Mouse (Mus musculus) spleen, adult 2 months (tissue): Measurements from ENCODE around the gene 2700081O15Rik. TPM values are rescaled to one million over a fixed set of nuclear protein-coding genes. Genes with fewer than 3 reads are reported as not detected.

ENCODE experiments used
- DNase-seq, 2 experiments: peaks; one replicate each; pipeline versions ENCODE4 v3.0.0 to v3.0.0-alpha.2; 2012 to 2021; ENCODE audit warnings: low spot score in 2 of 2, low read depth in 1 of 2
- H3K27ac ChIP-seq: fragments of 200-500 bp; 2 replicates; pipeline ENCODE4 v1.5.1; 2012; ENCODE audit warnings: low read length, inconsistent platforms; ENCODE audit not compliant: insufficient read depth
- H3K27me3 ChIP-seq: fragments of 200-500 bp; 2 replicates; pipeline ENCODE4 v1.6.1; 2012; ENCODE audit warnings: mild to moderate bottlenecking, moderate library complexity, low read length, inconsistent platforms; ENCODE audit not compliant: control insufficient read depth, insufficient read depth
- H3K36me3 ChIP-seq: fragments of 200-500 bp; 2 replicates; pipeline ENCODE4 v1.6.1; 2012; ENCODE audit warnings: mild to moderate bottlenecking, low read length, inconsistent platforms; ENCODE audit not compliant: control insufficient read depth, insufficient read depth
- H3K4me1 ChIP-seq: fragments of 200-500 bp; 2 replicates; pipeline ENCODE4 v1.6.1; 2011; ENCODE audit warnings: inconsistent platforms; ENCODE audit not compliant: control insufficient read depth, insufficient read depth, insufficient read length
- H3K4me3 ChIP-seq: fragments of 200-500 bp; 2 replicates; pipeline ENCODE4 v1.5.1; 2011; ENCODE audit warnings: mild to moderate bottlenecking, inconsistent platforms; ENCODE audit not compliant: insufficient read depth, insufficient read length; ENCODE audit errors: extremely low read depth
- CTCF ChIP-seq: fragments of 200-500 bp; IDR thresholded peaks from 2 replicates; pipeline ENCODE4 v1.5.1; 2011; ENCODE audit warnings: mild to moderate bottlenecking, inconsistent platforms; ENCODE audit not compliant: insufficient read depth, insufficient read length, insufficient replicate concordance; ENCODE audit errors: extremely low read depth
- POLR2A ChIP-seq: fragments of 200-500 bp; IDR thresholded peaks from 2 replicates; pipeline ENCODE4 v1.6.1; 2011; ENCODE audit warnings: low read depth, low read length, inconsistent platforms
- WGBS: fragments of 180-500 bp; shearing (Covaris S2); methylation state at CpG from one replicate; pipeline ENCODE4 v1.1.7; 2018; 5-methylcytosine and 5-hydroxymethylcytosine counted together
- polyA plus RNA-seq: library from polyadenylated mRNA; depleted of rRNA; stranded (reverse); fragments of >200 nt; gene quantifications from 2 replicates; pipeline ENCODE4 v1.2.3, GENCODE M21; 2012; rRNA removed

Gene 2700081O15Rik
- polyA plus RNA-seq, 1 experiment = 10.1 TPM

DNA sequence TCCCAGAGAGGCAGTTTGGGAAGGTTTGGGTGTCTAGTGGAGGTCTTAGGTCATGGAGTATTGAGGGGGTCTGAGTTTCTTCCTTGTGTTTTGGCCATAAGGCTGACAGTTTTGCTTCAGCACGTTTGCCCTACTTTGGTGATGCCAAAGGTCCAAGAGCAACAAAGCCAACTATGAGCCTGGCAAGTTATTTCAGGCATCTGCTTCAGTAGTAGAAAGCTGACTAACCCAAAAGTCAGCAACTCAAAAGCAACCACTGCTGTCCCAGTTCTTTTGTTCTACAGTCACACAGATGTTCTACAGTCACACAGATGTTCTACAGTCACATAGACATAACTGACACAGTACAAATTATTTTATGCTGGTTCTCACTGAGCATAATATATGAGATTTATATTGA, 28.2 kb downstream of the 2700081O15Rik start:
- TF ChIP-seq POLR2A = no peak
- TF ChIP-seq CTCF = no peak
- Histone ChIP-seq H3K4me1 (no peaks in the 10 kb centered on the region), H3K4me3 (no peak overlapping the region), H3K27ac (no peak overlapping the region), H3K36me3 (no peaks in the 10 kb centered on the region), H3K27me3 (no peaks in the 10 kb centered on the region)
- 85% methylated on average over 1 of the region's 1 CpGs for WGBS
- no peak for DNase-seq

DNA sequence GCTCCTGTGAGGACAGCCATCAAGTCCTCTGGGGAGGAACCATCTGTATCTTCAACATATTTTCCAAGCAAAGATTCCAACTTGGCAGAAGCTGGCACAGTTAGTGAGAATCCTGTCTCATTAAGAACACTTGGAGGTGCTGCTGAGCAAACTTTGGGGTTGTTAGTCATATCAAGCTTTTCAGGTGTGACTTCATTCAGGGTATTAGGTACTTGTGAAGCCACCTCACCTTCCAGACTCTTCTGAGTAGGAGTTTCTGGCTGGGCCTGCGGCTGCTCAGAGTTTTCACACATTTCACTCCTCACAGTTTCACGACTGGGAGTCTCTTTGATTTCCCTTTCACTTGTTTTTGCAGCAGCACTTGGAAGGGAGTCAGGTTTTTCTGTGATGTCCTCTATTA, 39.4 kb downstream of the 2700081O15Rik start:
- no peak overlapping the region for H3K27ac ChIP-seq
- no peak for DNase-seq
- TF ChIP-seq POLR2A = no peak
- no peak for TF ChIP-seq CTCF
- no peak overlapping the region for H3K4me3 ChIP-seq
- H3K27me3 ChIP-seq = no peaks in the 10 kb centered on the region
- WGBS = 70% methylated on average over 2 of the region's 2 CpGs
- H3K4me1 ChIP-seq = no peaks in the 10 kb centered on the region
- H3K36me3 ChIP-seq = peaks cover 4% of the 10 kb centered on the region

DNA sequence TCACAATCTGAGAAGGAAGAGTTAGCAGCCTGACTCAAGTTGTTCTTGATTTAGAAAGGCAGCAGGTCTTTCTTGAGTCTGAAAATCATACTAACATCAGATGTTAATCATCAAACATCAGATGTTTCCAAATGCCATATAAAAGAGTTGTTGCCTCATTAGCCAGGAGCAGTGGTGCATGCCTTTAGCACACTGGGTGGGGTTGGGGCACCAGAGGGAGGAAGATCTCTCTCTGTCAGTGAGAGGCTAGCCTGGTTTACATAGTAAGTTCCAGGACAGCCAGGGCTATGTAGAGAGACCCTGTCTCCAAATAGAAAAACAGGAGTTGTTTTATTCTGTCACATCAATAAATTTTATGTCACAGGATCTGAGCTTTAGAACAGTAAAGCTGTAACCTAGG, 41.5 kb downstream of the 2700081O15Rik start:
- Histone ChIP-seq H3K27ac (no peak overlapping the region), H3K27me3 (no peaks in the 10 kb centered on the region), H3K36me3 (peaks cover 4% of the 10 kb centered on the region), H3K4me1 (no peaks in the 10 kb centered on the region), H3K4me3 (no peak overlapping the region)
- DNase-seq = no peak
- no peak for TF ChIP-seq POLR2A
- no peak for TF ChIP-seq CTCF

DNA sequence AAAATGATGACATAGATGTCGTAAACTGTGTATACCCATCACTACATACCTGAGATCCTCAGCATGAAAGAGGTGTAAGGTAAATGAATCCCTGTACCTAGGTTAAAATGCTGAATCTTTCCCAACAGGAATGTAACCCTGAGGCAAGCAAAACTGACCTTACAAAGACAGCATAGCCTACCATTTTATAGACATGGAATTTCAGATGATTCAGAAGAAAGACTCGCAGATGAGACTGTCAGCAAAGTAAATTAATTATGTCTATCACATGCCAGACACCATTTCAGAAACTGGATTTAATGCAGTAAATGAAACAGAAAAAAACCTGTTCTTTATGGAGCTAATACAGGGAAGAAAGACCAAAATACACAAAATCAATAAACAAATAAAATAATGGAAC, 41.9 kb downstream of the 2700081O15Rik start:
- Histone ChIP-seq H3K27ac (no peak overlapping the region), H3K27me3 (no peaks in the 10 kb centered on the region), H3K4me1 (no peaks in the 10 kb centered on the region), H3K4me3 (no peak overlapping the region), H3K36me3 (peaks cover 4% of the 10 kb centered on the region)
- TF ChIP-seq POLR2A (no peak), CTCF (no peak)
- WGBS = 95% methylated on average over 2 of the region's 2 CpGs
- DNase-seq = no peak

DNA sequence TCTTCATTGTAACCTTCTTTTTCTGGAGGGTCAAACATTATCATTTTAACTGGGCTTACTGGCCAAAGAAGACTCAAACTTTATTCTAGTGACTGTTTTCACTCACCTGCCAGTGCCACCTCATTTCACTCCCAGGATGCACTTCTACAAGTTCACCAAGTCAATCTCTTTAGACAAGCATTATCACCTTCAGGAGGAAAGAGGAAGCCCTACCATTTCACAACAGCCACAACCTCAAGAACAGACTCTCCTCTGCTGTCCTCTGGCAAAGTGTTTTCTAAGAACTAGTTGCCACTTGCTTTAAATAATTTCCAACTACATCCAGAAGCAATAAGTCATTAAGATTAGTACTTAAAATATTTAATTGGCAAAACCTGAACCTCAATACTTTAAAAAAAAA, 50.5 kb downstream of the 2700081O15Rik start:
- no peaks in the 10 kb centered on the region for H3K27me3 ChIP-seq
- H3K36me3 ChIP-seq = peaks cover 2% of the 10 kb centered on the region; the same call in 1 of the 2 replicates
- no peak overlapping the region for H3K27ac ChIP-seq
- no peak overlapping the region for H3K4me3 ChIP-seq
- H3K4me1 ChIP-seq = no peaks in the 10 kb centered on the region
- no peak for DNase-seq
- TF ChIP-seq POLR2A = no peak
- no peak for TF ChIP-seq CTCF

DNA sequence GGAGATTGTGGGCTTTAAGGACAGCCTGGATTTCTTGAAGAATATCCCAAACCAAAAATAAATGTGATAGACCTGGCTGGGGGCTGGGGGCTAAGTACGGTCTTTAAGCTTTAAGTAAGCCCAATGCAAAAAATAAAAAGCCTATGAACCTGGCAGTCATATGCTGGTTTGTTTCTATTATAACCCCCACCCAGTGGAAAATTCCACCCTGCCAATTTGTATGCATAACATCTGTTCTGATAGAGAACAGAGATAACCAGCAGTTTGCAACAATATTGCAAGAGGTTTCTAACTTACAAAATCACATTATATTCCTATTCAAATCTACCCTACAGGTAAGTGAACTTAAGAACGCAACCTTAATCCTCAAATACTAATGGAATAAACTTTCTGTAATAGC, 53.2 kb downstream of the 2700081O15Rik start:
- Histone ChIP-seq H3K4me1 (no peaks in the 10 kb centered on the region), H3K27ac (no peak overlapping the region), H3K27me3 (no peaks in the 10 kb centered on the region), H3K36me3 (peaks cover 3% of the 10 kb centered on the region; the same call in 1 of the 2 replicates), H3K4me3 (no peak overlapping the region)
- DNase-seq = no peak
- WGBS = 88% methylated on average over 2 of the region's 2 CpGs
- no peak for TF ChIP-seq CTCF
- no peak for TF ChIP-seq POLR2A

Other genes starting within 250 kb of the 2700081O15Rik start
- gene Otub1, start 211.3 kb upstream of the 2700081O15Rik start, polyA plus RNA-seq = 64.3 and 81.9 TPM in 2 replicates
- gene Cox8a, start 200.0 kb upstream of the 2700081O15Rik start, polyA plus RNA-seq = 636 and 1,081 TPM in 2 replicates
- gene Naa40, start 176.4 kb upstream of the 2700081O15Rik start, polyA plus RNA-seq = 20.5 and 25.1 TPM in 2 replicates
- gene Rcor2, start 150.3 kb upstream of the 2700081O15Rik start, polyA plus RNA-seq = 1.8 and 3.5 TPM in 2 replicates
- gene Mark2, start 75.8 kb upstream of the 2700081O15Rik start, polyA plus RNA-seq = 84.8 and 111 TPM in 2 replicates
- 10.3 and 12.2 TPM in 2 replicates for gene Spindoc, start 34.6 kb upstream of the 2700081O15Rik start, polyA plus RNA-seq
- 39.6 and 53.4 TPM in 2 replicates for gene Rtn3, start 65.7 kb downstream of the 2700081O15Rik start, polyA plus RNA-seq
- 6.1 and 6.7 TPM in 2 replicates for gene Atl3, start 76.4 kb downstream of the 2700081O15Rik start, polyA plus RNA-seq
- 15.2 and 17.2 TPM in 2 replicates for gene Pla2g16, start 139.8 kb downstream of the 2700081O15Rik start, polyA plus RNA-seq
- gene Lgals12, start 189.6 kb downstream of the 2700081O15Rik start, polyA plus RNA-seq = 0.14 and 0.35 TPM in 2 replicates
- not detected in 2 replicates for gene Hrasls5, start 194.9 kb downstream of the 2700081O15Rik start, polyA plus RNA-seq